Mouse (Mus musculus) liver, embryonic 16.5 days (tissue): ENCODE results near the gene Ipo11. TPM values are rescaled to one million over a fixed set of nuclear protein-coding genes. Genes with fewer than 3 reads are reported as not detected.

Source experiments
- polyA plus RNA-seq: library from polyadenylated mRNA; unstranded; fragments of >200 nt; fragmentation: Nextera tagmentation; extraction: Ambion mirVana; gene quantifications from 2 replicates; pipeline ENCODE4 v1.2.1, GENCODE M21; 2015

Ipo11 gene
- polyA plus RNA-seq, 1 experiment from 2014 or later, result 24.3 TPM

Other genes with a start within 250 kb of the Ipo11 start
- 11.1 and 12.8 TPM in 2 replicates for gene Dimt1, start 10.2 kb upstream of the Ipo11 start, polyA plus RNA-seq
- 12.7 and 13.2 TPM in 2 replicates for gene Kif2a, start 85.2 kb upstream of the Ipo11 start, polyA plus RNA-seq